ENCODE assay signal across 11 mouse cellular contexts in genomic region chr4:129081512-129081911, GRCm38 (mm10). TPM values are rescaled to one million over a fixed set of nuclear protein-coding genes. Genes with fewer than 3 reads are reported as not detected.
DNase-seq lines count a peak whose midpoint lies in the region; ATAC-seq lines count a peak whose summit lies in the region.
"Had no signal": no experiment of that assay in that cellular context is flagged by ENCODE, and none has a peak within 500 bp of the region (broad histone marks: within the 10 kb centered on the region; RNA-seq: fewer than 3 reads in every experiment).

No protein-coding gene starts in this region.

- peak; percentile 46 for DNase-seq in kidney, postnatal 10 days
- DNase-seq in kidney, adult 9 months: no peak
- DNase-seq in 416B (ENCODE audit: low read depth) (peak; percentile 62), NIH3T3 (ENCODE audit: low read depth) (peak; percentile 92), MN1 (ENCODE audit: low spot score) (no peak)
- DNase-seq: heart, postnatal 14 days had no signal

- no peaks in the 10 kb centered on the region for H3K27me3 ChIP-seq in megakaryocyte, embryonic 14.5 days (replicated peaks)
- H3K27me3 ChIP-seq: embryonic facial prominence, embryonic 13.5 days had no signal

- peaks cover 17% of the 10 kb centered on the region; the same call in 1 of the 2 replicates for H3K4me1 ChIP-seq in megakaryocyte, embryonic 14.5 days
- H3K4me1 ChIP-seq: embryonic facial prominence, embryonic 13.5 days had no signal

- no peaks in the 10 kb centered on the region for H3K9me3 ChIP-seq in megakaryocyte, embryonic 14.5 days

- peak overlapping the region; percentile 46 for H3K4me3 ChIP-seq in megakaryocyte, embryonic 14.5 days (replicated peaks)
- H3K4me3 ChIP-seq: embryonic facial prominence, embryonic 13.5 days; left cerebral cortex, adult 2 months had no signal

- peaks cover 98% of the 10 kb centered on the region for H3K36me3 ChIP-seq in megakaryocyte, embryonic 14.5 days (replicated peaks; ENCODE audit: low read length)

- no peak for ATAC-seq in CD4-positive, CD25-positive, alpha-beta regulatory T cell, adult 4 months
- ATAC-seq: activated CD4-positive, CD25-positive, alpha-beta regulatory T cell, adult 4 months had no signal

RNA-seq across cellular contexts. Expression of gene Rnf19b, which starts 23.4 kb away (rescaled TPM):
- polyA plus RNA-seq in megakaryocyte, embryonic 14.5 days (2012; ENCODE audit: insufficient read depth, low replicate concordance): 696 and 878 TPM in 2 replicates
- 10 to 100 TPM; 10.2 to 17.1 TPM for polyA plus RNA-seq in CD4-positive, CD25-positive, alpha-beta regulatory T cell, adult 4 months (2017; shearing (Covaris generic))

RNA-seq across cellular contexts. Expression of gene Tmem54, which starts 23.8 kb away (rescaled TPM):
- not detected in 2 replicates for polyA plus RNA-seq in megakaryocyte, embryonic 14.5 days (2012; ENCODE audit: insufficient read depth, low replicate concordance)
- polyA plus RNA-seq in CD4-positive, CD25-positive, alpha-beta regulatory T cell, adult 4 months (2017; shearing (Covaris generic)): not detected
- polyA plus RNA-seq: activated CD4-positive, CD25-positive, alpha-beta regulatory T cell, adult 4 months had no signal

RNA-seq across cellular contexts. Expression of gene Hpca, which starts 40.3 kb away (rescaled TPM):
- not detected in 2 replicates for polyA plus RNA-seq in megakaryocyte, embryonic 14.5 days (2012; ENCODE audit: insufficient read depth, low replicate concordance)
- not detected for polyA plus RNA-seq in CD4-positive, CD25-positive, alpha-beta regulatory T cell, adult 4 months (2017; shearing (Covaris generic))
- polyA plus RNA-seq: activated CD4-positive, CD25-positive, alpha-beta regulatory T cell, adult 4 months had no signal

RNA-seq across cellular contexts. Expression of gene Fndc5, which starts 55.3 kb away (rescaled TPM):
- polyA plus RNA-seq in megakaryocyte, embryonic 14.5 days (2012; ENCODE audit: insufficient read depth, low replicate concordance): 0.80 TPM in 1 of 2 replicates, not detected in the other
- polyA plus RNA-seq in CD4-positive, CD25-positive, alpha-beta regulatory T cell, adult 4 months (2017; shearing (Covaris generic)): under 1 TPM; 0.27 to 0.28 TPM

Comparison
In these comparisons a context has a peak if more than half of its experiments do, and no peak if none do; other contexts are left out.
1. DNase-seq: peak in kidney, postnatal 10 days (single experiment), 416B (single experiment) and NIH3T3 (single experiment); none in kidney, adult 9 months (single experiment) and MN1 (single experiment).
2. RNA of gene Rnf19b, which starts 23.4 kb away (polyA plus RNA-seq): 696 to 878 TPM in megakaryocyte, embryonic 14.5 days; 10.2 to 17.1 TPM in CD4-positive, CD25-positive, alpha-beta regulatory T cell, adult 4 months; every median in the first group is over 10 times any median in the second.